Mouse (Mus musculus) forebrain, embryonic 14.5 days (tissue): Measurements from ENCODE around the gene Pank3. TPM values are rescaled to one million over a fixed set of nuclear protein-coding genes. Genes with fewer than 3 reads are reported as not detected.
"Not testable (repeated sequence)": the region's sequence is repeated elsewhere in the genome, so short reads cannot be mapped to it uniquely, and the experiment has no call there.

Experiments
- ATAC-seq: fragments of 200-750 bp; cut with Nextera tagmentation; 2 replicates; pipeline ENCODE4 v1.8.0; 2017; ENCODE audit warnings: mild to moderate bottlenecking, moderate library complexity
- DNase-seq: peaks from one replicate; pipeline ENCODE4 v3.0.0-alpha.2; 2015; ENCODE audit warnings: low spot score
- H3K27ac ChIP-seq: fragments of 300-500 bp; sonication (generic); 2 replicates; pipeline ENCODE4 v1.5.1; 2014; ENCODE audit warnings: low read depth, mild to moderate bottlenecking, control low read depth, low read length, moderate library complexity
- H3K27me3 ChIP-seq: fragments of 300-500 bp; sonication (generic); replicated peaks from 2 replicates; pipeline ENCODE4 v1.6.1; 2014; ENCODE audit warnings: low read length, control low read depth, mixed read lengths; ENCODE audit not compliant: control insufficient read depth, insufficient read depth
- H3K36me3 ChIP-seq: fragments of 300-500 bp; sonication (generic); 2 replicates; pipeline ENCODE4 v1.6.1; 2014; ENCODE audit warnings: low read length, control low read depth; ENCODE audit not compliant: control insufficient read depth, insufficient read depth
- H3K4me1 ChIP-seq: fragments of 300-500 bp; sonication (generic); 2 replicates; pipeline ENCODE4 v1.6.1; 2014; ENCODE audit warnings: antibody characterized with exemption, low read length, control low read depth; ENCODE audit not compliant: control insufficient read depth, insufficient read depth
- H3K4me2 ChIP-seq: fragments of 300-500 bp; sonication (generic); 2 replicates; pipeline ENCODE4 v1.6.1; 2014; ENCODE audit warnings: mild to moderate bottlenecking, control low read depth, low read length
- H3K4me3 ChIP-seq: fragments of 300-500 bp; sonication (generic); 2 replicates; pipeline ENCODE4 v1.5.1; 2014; ENCODE audit warnings: low read depth, low read length, control low read depth
- H3K9ac ChIP-seq: fragments of 300-500 bp; sonication (generic); 2 replicates; pipeline ENCODE4 v1.6.1; 2014; ENCODE audit warnings: mild to moderate bottlenecking, low read length, control low read depth, moderate library complexity
- H3K9me3 ChIP-seq: fragments of 300-500 bp; sonication (generic); replicated peaks from 2 replicates; pipeline ENCODE4 v1.6.1; 2016; ENCODE audit warnings: low read length, control low read depth, mixed read lengths; ENCODE audit not compliant: control insufficient read depth
- WGBS: fragments of 180-500 bp; shearing (Covaris S2); extraction: QIAGEN DNeasy Blood & Tissue Kit; methylation state at CpG from one replicate; pipeline ENCODE4 v1.1.7; 2014; 5-methylcytosine and 5-hydroxymethylcytosine counted together
- polyA plus RNA-seq: library from polyadenylated mRNA; unstranded; fragments of >200 nt; fragmentation: Nextera tagmentation; extraction: Ambion mirVana; gene quantifications from 2 replicates; pipeline ENCODE4 v1.2.1, GENCODE M21; 2014

Gene Pank3
- polyA plus RNA-seq, 1 experiment from 2014 or later, result 25.0 TPM

GRCm38 (mm10) chr11:35832139-35832538, 62.9 kb downstream of the Pank3 start:
- Histone ChIP-seq H3K9me3 (no peaks in the 10 kb centered on the region), H3K4me1 (peaks cover 9% of the 10 kb centered on the region; the same call in 1 of the 2 replicates), H3K9ac (no peak overlapping the region), H3K27ac (no peak overlapping the region), H3K4me3 (no peak overlapping the region), H3K27me3 (no peaks in the 10 kb centered on the region), H3K4me2 (no peak overlapping the region), H3K36me3 (peaks cover 46% of the 10 kb centered on the region)
- no peak for ATAC-seq
- WGBS, result 82% methylated on average over 4 of the region's 4 CpGs
- DNase-seq, result no peak

DNA sequence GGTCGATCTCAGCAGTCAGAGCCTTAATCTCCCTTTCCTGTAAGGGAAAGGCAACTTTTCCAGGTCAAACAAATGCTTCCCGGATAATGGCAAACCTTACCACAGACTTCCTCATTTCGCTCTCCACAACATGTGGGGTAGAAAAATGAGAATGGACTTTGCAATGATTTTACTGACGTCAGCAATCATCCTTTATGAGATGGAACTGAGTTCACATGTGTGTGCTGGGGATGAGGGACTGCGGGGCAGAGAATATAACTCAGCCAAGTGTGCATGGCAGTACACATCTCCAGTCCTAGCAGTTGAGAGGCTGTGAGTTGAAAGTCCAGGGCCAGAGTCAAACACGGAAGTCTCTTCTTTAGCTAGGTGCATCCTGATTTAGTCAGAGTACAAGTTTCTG, 64.0 kb downstream of the Pank3 start:
- Histone ChIP-seq H3K27me3 (no peaks in the 10 kb centered on the region), H3K4me3 (peak overlapping the region; percentile 89), H3K9ac (no peak overlapping the region; the same call in 1 of the 2 replicates), H3K9me3 (no peaks in the 10 kb centered on the region), H3K4me2 (peak overlapping the region; percentile 80), H3K27ac (no peak overlapping the region), H3K36me3 (peaks cover 35% of the 10 kb centered on the region), H3K4me1 (peaks cover 11% of the 10 kb centered on the region; the same call in 1 of the 2 replicates)
- WGBS, result 91% methylated on average over 6 of the region's 6 CpGs
- DNase-seq (no peak), ATAC-seq (no peak)

GRCm38 (mm10) chr11:35834022-35834760, 64.9 kb downstream of the Pank3 start, which contains the start of gene Rars:
Gene Rars, minus strand, starts transcription at chr11:35834506.
- DNase-seq (peak; percentile 95), ATAC-seq (peak; percentile 83)
- H3K9ac ChIP-seq, result peak within 1 kb of the TSS; percentile 83
- peak within 1 kb of the TSS; percentile 80 for H3K4me2 ChIP-seq
- peaks cover 14% of the 10 kb centered on the region; the same call in 1 of the 2 replicates for H3K4me1 ChIP-seq
- H3K27me3 ChIP-seq, result no peaks in the 10 kb centered on the region
- no peaks in the 10 kb centered on the region for H3K9me3 ChIP-seq
- WGBS, result 1% methylated on average over 45 of the region's 46 CpGs
- 0 out of 2 replicates have a peak within 1 kb of the TSS, but pooled peaks have one; percentile 14 for H3K27ac ChIP-seq
- H3K36me3 ChIP-seq, result peaks cover 29% of the 10 kb centered on the region
- peak within 1 kb of the TSS; percentile 89 for H3K4me3 ChIP-seq

DNA sequence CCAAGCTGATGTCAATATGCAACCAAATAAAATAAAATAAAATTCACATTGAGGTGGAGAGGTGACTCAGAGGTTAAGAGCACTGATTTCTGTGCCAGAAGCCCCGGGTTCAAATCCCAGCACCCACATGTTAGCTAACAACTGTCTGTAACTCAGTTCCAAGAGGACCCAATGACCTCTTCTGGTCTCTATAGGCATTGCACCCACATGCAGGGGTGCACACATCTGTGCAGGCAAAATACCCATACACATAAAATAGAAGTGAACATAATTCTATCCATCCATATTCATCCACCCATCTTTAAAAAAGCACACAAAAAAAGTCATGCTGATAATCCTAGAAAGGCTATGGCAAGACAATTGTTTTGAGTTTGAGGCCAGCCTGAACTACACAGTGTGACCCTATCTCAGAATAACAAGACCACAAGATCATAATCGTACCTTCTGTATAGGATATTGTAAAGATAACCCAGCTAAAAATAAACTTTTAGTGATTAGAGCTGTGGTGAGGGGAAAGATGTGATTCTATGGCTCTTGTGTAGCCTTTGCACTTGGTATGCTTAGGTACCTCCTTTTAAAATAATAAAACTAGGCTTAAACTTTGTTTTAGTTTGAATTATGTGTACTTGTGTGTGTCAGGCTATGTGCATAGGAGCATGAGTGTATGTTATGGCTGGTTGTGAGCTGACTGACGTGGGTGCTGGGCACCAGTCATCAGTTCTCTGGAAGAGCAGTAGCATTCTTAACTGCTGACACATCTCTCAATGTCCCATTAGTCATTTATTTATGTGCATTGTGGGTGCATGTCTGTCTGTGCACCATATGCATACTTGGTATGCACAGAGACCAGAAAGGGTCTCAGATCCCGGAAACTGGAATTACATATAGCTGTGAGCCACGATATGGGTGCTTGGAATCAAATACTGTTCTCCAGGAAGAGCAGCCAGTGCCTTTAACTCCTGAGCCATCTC, 68.2 kb downstream of the Pank3 start:
- no peak overlapping the region for H3K27ac ChIP-seq
- H3K4me2 ChIP-seq, result no peak overlapping the region
- H3K36me3 ChIP-seq, result peaks cover 28% of the 10 kb centered on the region
- no peak overlapping the region for H3K4me3 ChIP-seq
- peaks cover 14% of the 10 kb centered on the region; the same call in 1 of the 2 replicates for H3K4me1 ChIP-seq
- no peak for DNase-seq
- H3K9me3 ChIP-seq, result no peaks in the 10 kb centered on the region
- 90% methylated on average over 5 of the region's 5 CpGs for WGBS
- no peak for ATAC-seq
- no peak overlapping the region for H3K9ac ChIP-seq
- H3K27me3 ChIP-seq, result no peaks in the 10 kb centered on the region

DNA sequence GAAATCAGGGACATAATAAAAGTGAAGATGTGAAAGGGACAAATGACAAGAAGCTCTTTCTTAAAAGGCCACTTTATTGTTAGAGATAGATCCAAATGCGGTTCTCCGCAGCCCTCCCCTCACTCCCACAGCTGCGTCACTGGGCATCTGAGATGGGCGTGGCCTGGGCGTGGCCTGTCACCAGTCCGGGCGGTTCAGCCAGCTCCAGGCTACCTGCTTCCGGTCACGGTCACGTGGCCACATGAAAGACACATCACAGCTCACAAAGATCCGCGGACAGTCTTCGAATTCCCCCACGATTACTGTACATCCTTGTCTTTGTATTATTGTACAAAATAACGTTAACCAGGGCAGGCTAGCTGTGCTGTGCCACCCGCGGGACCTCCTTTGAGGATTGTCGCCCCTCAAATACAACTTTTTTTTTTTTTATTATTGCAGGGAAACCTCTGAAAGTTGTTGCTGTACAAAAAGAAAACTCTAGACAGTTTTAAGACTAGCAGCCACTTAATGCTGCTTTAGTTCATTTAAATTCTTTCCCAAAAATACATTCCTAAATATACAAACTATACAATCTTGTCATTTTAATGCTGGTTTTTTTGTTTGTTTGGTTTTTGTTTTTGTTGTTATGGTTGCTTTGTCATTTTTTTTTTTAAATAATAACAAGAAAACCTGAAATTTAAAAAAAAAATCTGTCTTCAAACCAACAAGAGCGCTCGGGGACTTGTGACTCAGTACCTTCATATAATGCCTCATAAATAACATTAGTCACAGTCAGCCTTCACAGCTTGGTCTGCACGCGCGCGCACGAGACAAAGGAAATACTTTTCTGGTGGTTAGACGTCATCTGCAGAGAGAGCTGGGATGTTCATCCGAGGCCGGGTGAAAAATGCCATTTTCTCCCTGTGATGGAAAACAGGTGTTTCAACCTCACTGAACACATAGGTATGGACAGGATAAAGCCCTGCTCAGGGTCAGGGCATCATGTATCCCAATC, 69.4 kb downstream of the Pank3 start:
- Histone ChIP-seq H3K9me3 (no peaks in the 10 kb centered on the region), H3K9ac (peak overlapping the region; percentile 37; the same call in 1 of the 2 replicates), H3K4me1 (peaks cover 8% of the 10 kb centered on the region; the same call in 1 of the 2 replicates), H3K36me3 (peaks cover 29% of the 10 kb centered on the region), H3K27me3 (no peaks in the 10 kb centered on the region), H3K4me2 (peak overlapping the region; percentile 53), H3K27ac (no peak overlapping the region), H3K4me3 (peak overlapping the region; percentile 13)
- peak; percentile 86 for DNase-seq
- ATAC-seq, result peak; percentile 74
- 32% methylated on average over 28 of the region's 28 CpGs for WGBS

DNA sequence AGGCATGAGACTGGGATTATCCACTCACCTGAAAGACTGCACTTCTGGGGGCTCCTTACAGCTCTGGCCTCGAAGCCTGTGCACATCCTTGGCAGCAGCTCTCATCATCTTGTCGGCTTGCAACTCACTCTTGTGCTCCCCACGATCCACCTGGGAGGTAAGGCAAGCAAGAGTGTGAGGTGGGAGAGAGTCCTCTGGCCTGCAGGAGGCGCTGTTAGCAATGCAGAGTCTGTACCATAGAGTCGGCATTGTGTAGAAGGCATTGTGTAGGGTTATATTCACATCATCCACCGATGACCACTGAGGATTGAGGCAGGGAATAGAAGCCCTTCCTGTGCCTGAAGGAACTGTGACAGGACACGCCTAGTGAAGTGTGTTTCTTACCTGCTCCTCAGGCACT, 71.0 kb downstream of the Pank3 start:
- Histone ChIP-seq H3K9ac (no peak overlapping the region), H3K27me3 (no peaks in the 10 kb centered on the region), H3K4me1 (0 out of 2 replicates have a peak, but pooled peaks cover 5% of the 10 kb centered on the region), H3K9me3 (no peaks in the 10 kb centered on the region), H3K4me3 (no peak overlapping the region), H3K27ac (no peak overlapping the region), H3K4me2 (no peak overlapping the region), H3K36me3 (peaks cover 33% of the 10 kb centered on the region)
- 85% methylated on average over 7 of the region's 7 CpGs for WGBS
- no peak for ATAC-seq
- DNase-seq, result no peak

DNA sequence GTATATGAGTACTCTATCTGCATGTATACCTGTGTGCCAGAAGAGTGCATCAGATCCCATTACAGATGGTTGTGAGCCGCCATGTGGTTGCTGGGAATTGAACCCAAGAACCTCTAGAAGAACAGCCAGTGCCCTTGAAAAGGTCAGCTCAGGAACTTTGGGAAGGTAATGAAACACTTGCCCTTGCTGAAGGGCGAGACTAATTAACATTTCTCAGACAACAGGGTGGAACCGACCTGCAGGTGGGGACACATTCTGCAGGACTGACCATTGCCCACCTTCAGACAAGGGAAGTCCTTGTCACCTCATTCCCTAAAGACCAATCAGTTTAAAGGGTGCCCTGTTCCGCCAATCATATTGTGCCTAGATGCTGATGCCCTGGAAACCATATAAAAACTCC, 71.5 kb downstream of the Pank3 start:
- H3K4me2 ChIP-seq, DNase-seq, ATAC-seq, H3K4me1 ChIP-seq, H3K9ac ChIP-seq, H3K27ac ChIP-seq, H3K4me3 ChIP-seq, H3K27me3 ChIP-seq, H3K9me3 ChIP-seq: not testable (repeated sequence)
- peaks cover 33% of the 10 kb centered on the region for H3K36me3 ChIP-seq
- WGBS, result 96% methylated on average over 4 of the region's 4 CpGs
